Mouse (Mus musculus) forebrain, embryonic 16.5 days (tissue): ENCODE data around the gene Slc48a1. TPM values are rescaled to one million over a fixed set of nuclear protein-coding genes. Genes with fewer than 3 reads are reported as not detected.

Source experiments
- ATAC-seq: fragments of 200-750 bp; cut with Nextera tagmentation; 2 replicates; pipeline ENCODE4 v1.8.0; 2017; ENCODE audit warnings: mild to moderate bottlenecking, moderate library complexity
- H3K27ac ChIP-seq: fragments of 300-500 bp; sonication (generic); 2 replicates; pipeline ENCODE4 v1.5.1; 2014; ENCODE audit warnings: low read length, control low read depth
- H3K27me3 ChIP-seq: fragments of 300-500 bp; sonication (generic); replicated peaks from 2 replicates; pipeline ENCODE4 v1.6.1; 2014; ENCODE audit warnings: low read length; ENCODE audit not compliant: control insufficient read depth, insufficient read depth
- H3K36me3 ChIP-seq: fragments of 300-500 bp; sonication (generic); 2 replicates; pipeline ENCODE4 v1.6.1; 2014; ENCODE audit not compliant: control insufficient read depth, insufficient read depth
- H3K4me1 ChIP-seq: fragments of 300-500 bp; sonication (generic); replicated peaks from 2 replicates; pipeline ENCODE4 v1.6.1; 2014; ENCODE audit warnings: low read length; ENCODE audit not compliant: control insufficient read depth, insufficient read depth
- H3K4me2 ChIP-seq: fragments of 300-500 bp; sonication (generic); 2 replicates; pipeline ENCODE4 v1.6.1; 2014; ENCODE audit warnings: mild to moderate bottlenecking, low read length, control low read depth
- H3K4me3 ChIP-seq: fragments of 300-500 bp; sonication (generic); replicated peaks from 2 replicates; pipeline ENCODE4 v1.5.1; 2014; ENCODE audit warnings: mild to moderate bottlenecking, low read length, control low read depth
- H3K9ac ChIP-seq: fragments of 300-500 bp; sonication (generic); replicated peaks from 2 replicates; pipeline ENCODE4 v1.6.1; 2014; ENCODE audit warnings: low read depth, low read length, control low read depth
- H3K9me3 ChIP-seq: fragments of 300-500 bp; sonication (generic); 2 replicates; pipeline ENCODE4 v1.6.1; 2016; ENCODE audit warnings: low read length; ENCODE audit not compliant: control insufficient read depth
- WGBS: fragments of 180-500 bp; shearing (Covaris S2); extraction: QIAGEN DNeasy Blood & Tissue Kit; methylation state at CpG from one replicate; pipeline ENCODE4 v1.1.7; 2014; 5-methylcytosine and 5-hydroxymethylcytosine counted together
- polyA plus RNA-seq: library from polyadenylated mRNA; unstranded; fragments of >200 nt; fragmentation: Nextera tagmentation; extraction: Ambion mirVana; gene quantifications from 2 replicates; pipeline ENCODE4 v1.2.1, GENCODE M21; 2015

Slc48a1 gene
- polyA plus RNA-seq, 1 experiment from 2014 or later, result 78.2 TPM

- Histone ChIP-seq H3K9me3 (no peaks in the 10 kb centered on the region), H3K4me1 (peaks cover 46% of the 10 kb centered on the region), H3K9ac (peak overlapping the region; percentile 99), H3K4me3 (peak overlapping the region; percentile 75), H3K4me2 (peak overlapping the region; percentile 78), H3K36me3 (no peaks in the 10 kb centered on the region), H3K27me3 (no peaks in the 10 kb centered on the region), H3K27ac (peak overlapping the region; percentile 91)
- no peak for ATAC-seq
- 13% methylated on average over 12 of the region's 12 CpGs for WGBS
Measured at GRCm38 (mm10) chr15:97830253-97830787, 52.0 kb downstream of the Slc48a1 start.

GRCm38 (mm10) chr15:97830788-97831241 lies 52.5 kb downstream of the Slc48a1 start:
- peak overlapping the region; percentile 99 for H3K9ac ChIP-seq
- peak; percentile 45 for ATAC-seq
- H3K27me3 ChIP-seq, result no peaks in the 10 kb centered on the region
- peaks cover 41% of the 10 kb centered on the region for H3K4me1 ChIP-seq
- peak overlapping the region; percentile 91 for H3K27ac ChIP-seq
- H3K4me2 ChIP-seq, result peak overlapping the region; percentile 78
- no peaks in the 10 kb centered on the region for H3K9me3 ChIP-seq
- H3K4me3 ChIP-seq, result peak overlapping the region; percentile 75
- under 1% methylated on average over 37 of the region's 39 CpGs for WGBS
- no peaks in the 10 kb centered on the region for H3K36me3 ChIP-seq

GRCm38 (mm10) chr15:97831242-97831986 lies 53.1 kb downstream of the Slc48a1 start:
- H3K4me1 ChIP-seq, result peaks cover 37% of the 10 kb centered on the region
- under 1% methylated on average over 65 of the region's 84 CpGs for WGBS
- peak; percentile 79 for ATAC-seq

GRCm38 (mm10) chr15:97831987-97832640 lies 53.8 kb downstream of the Slc48a1 start:
- Histone ChIP-seq H3K36me3 (no peaks in the 10 kb centered on the region), H3K27ac (peak overlapping the region; percentile 91), H3K27me3 (no peaks in the 10 kb centered on the region), H3K9me3 (no peaks in the 10 kb centered on the region), H3K9ac (peak overlapping the region; percentile 99), H3K4me3 (peak overlapping the region; percentile 75), H3K4me1 (peaks cover 40% of the 10 kb centered on the region), H3K4me2 (peak overlapping the region; percentile 78)
- WGBS, result 11% methylated on average over 10 of the region's 10 CpGs
- ATAC-seq, result peak; percentile 6; the same call in 1 of the 2 replicates

More at GRCm38 (mm10) chr15:97831242-97831986, 53.1 kb downstream of the Slc48a1 start:
- no peaks in the 10 kb centered on the region for H3K27me3 ChIP-seq
- peak overlapping the region; percentile 75 for H3K4me3 ChIP-seq
- H3K9me3 ChIP-seq, result no peaks in the 10 kb centered on the region
- peak overlapping the region; percentile 78 for H3K4me2 ChIP-seq
- H3K9ac ChIP-seq, result peak overlapping the region; percentile 99
- H3K36me3 ChIP-seq, result no peaks in the 10 kb centered on the region
- peak overlapping the region; percentile 91 for H3K27ac ChIP-seq

- peaks cover 41% of the 10 kb centered on the region for H3K4me1 ChIP-seq
- H3K9me3 ChIP-seq, result no peaks in the 10 kb centered on the region
- no peak overlapping the region for H3K4me2 ChIP-seq
- WGBS, result 54% methylated on average over 9 of the region's 9 CpGs
- H3K9ac ChIP-seq, result no peak overlapping the region
- H3K27me3 ChIP-seq, result no peaks in the 10 kb centered on the region
- H3K4me3 ChIP-seq, result no peak overlapping the region
- no peak overlapping the region for H3K27ac ChIP-seq
- no peak for ATAC-seq
- H3K36me3 ChIP-seq, result no peaks in the 10 kb centered on the region
Measured at GRCm38 (mm10) chr15:97832764-97833479, 54.6 kb downstream of the Slc48a1 start.

- no peak overlapping the region for H3K4me2 ChIP-seq
- ATAC-seq, result no peak
- 54% methylated on average over 17 of the region's 17 CpGs for WGBS
- H3K9ac ChIP-seq, result no peak overlapping the region
- no peaks in the 10 kb centered on the region for H3K27me3 ChIP-seq
- peaks cover 13% of the 10 kb centered on the region for H3K4me1 ChIP-seq
- no peaks in the 10 kb centered on the region for H3K36me3 ChIP-seq
- H3K9me3 ChIP-seq, result no peaks in the 10 kb centered on the region
- H3K4me3 ChIP-seq, result no peak overlapping the region
- no peak overlapping the region for H3K27ac ChIP-seq
Measured at GRCm38 (mm10) chr15:97836153-97836893, 58.0 kb downstream of the Slc48a1 start.

- Histone ChIP-seq H3K4me2 (no peak overlapping the region), H3K27me3 (no peaks in the 10 kb centered on the region), H3K4me3 (no peak overlapping the region), H3K4me1 (peaks cover 13% of the 10 kb centered on the region), H3K9ac (no peak overlapping the region), H3K27ac (no peak overlapping the region), H3K36me3 (no peaks in the 10 kb centered on the region), H3K9me3 (no peaks in the 10 kb centered on the region)
- no peak for ATAC-seq
- WGBS, result 56% methylated on average over 8 of the region's 8 CpGs
Measured at GRCm38 (mm10) chr15:97836894-97837247, 58.6 kb downstream of the Slc48a1 start.

GRCm38 (mm10) chr15:97837491-97838061 lies 59.3 kb downstream of the Slc48a1 start:
- Histone ChIP-seq H3K9me3 (no peaks in the 10 kb centered on the region), H3K27ac (no peak overlapping the region), H3K9ac (no peak overlapping the region), H3K4me1 (peaks cover 6% of the 10 kb centered on the region), H3K4me2 (no peak overlapping the region), H3K36me3 (no peaks in the 10 kb centered on the region), H3K27me3 (no peaks in the 10 kb centered on the region), H3K4me3 (no peak overlapping the region)
- peak; percentile 32 for ATAC-seq
- WGBS, result 20% methylated on average over 8 of the region's 8 CpGs
